Mouse (Mus musculus): Measurements from ENCODE around the gene Mfsd14a.

Mfsd14a gene

DNA sequence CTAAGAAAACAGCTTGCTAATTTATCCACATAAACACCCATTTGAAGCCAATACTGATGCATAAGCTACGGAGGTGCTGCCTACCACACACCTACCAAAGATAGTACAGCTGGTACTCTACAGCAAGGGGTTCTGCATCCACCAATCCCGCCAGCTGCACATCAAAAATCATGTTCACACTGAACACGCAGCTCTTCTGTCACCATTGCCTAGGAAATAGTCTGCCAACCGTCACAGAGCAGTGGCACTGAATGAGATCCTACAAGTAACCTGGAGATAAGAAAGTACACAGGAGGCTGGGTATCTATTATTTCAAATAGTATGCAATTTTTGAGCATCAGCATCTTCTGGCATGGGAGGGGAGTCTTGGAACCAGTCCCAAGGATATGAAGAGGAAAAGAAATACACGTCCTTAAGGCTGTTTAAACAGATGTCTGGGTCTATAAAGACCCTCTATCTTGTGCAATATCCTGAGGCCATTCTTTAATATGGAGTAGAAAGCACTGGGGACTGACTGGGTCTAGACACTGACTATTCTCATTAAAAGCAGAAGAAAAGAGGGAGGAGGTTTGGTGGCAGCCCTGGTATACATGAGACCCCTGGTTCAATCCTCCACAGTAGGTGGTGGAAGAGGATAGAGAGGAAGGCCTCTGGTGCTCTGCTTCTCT, 9.1 kb downstream of the Mfsd14a start:
- no peak for DNase-seq (ENCODE audit: low spot score in 2 of 2)

DNA sequence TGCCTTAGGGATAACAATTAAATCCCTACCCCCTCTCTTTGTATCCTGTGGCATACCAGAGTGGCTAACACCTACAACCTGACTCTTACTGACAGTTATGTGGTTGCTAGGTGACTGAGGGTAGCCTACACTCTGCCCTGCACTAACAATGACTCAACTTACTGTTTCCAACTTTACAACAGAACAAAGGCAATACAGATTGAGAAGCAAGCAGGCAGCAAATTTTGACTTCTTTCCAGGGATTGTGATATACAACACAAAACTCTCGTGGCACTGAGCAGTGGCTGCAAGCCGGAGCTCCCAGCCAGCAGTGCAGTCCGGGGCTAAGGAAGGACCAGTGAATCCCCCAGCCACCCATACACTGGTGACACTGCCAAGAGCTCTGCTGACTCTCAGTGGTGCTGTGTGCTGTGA, 10.4 kb downstream of the Mfsd14a start:
- DNase-seq (ENCODE audit: low spot score in 2 of 2) = no peak

DNA sequence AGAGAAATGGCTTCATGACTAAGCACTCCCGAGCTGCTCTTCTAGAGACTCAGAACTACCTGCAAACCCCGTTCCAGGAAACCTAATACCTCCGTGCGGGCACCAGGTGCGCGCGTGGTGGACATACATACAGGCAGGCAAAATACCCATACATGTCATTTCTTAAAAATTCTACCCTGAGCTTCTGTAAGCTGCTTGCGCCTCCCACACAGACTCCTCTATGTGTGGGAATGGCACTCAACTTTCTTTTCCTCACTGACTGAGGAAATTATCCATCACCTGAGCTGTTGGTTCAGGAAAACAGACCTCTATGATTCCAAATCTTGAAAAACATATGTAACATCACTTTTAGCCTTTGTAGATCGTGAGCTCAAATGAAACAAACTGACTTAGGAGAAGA, 11.8 kb downstream of the Mfsd14a start:
- no peak for DNase-seq (ENCODE audit: low spot score in 2 of 2)

GRCm38 (mm10) chr3:116648805-116649204, 13.7 kb downstream of the Mfsd14a start:
- DNase-seq (ENCODE audit: low spot score in 2 of 2) = no peak

DNA sequence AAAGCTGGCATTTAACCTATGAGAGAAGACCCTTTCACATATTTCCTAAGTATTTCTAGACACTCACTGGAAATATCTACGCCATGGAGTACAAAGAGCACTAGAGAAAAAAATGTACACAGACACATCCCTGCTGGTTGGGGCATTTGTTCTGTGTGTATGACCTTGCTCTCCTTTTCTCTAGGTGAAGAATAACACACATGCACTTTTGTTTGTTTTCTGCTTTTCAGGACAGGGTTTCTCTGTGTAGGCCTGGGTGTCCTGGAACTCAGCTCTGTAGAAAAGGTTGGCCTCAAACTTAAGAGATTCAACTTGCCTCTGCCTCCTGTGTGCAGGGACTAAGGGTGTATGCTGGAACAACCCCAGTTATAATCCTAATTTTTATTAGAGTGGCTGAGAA, 16.1 kb downstream of the Mfsd14a start:
- DNase-seq (ENCODE audit: low spot score in 2 of 2) = no peak

- DNase-seq (ENCODE audit: low spot score in 2 of 2) = no peak
Observed at GRCm38 (mm10) chr3:116642373-116642772, 20.1 kb downstream of the Mfsd14a start.

- no peak for DNase-seq (ENCODE audit: low spot score in 2 of 2)
Observed at GRCm38 (mm10) chr3:116641811-116642371, 20.6 kb downstream of the Mfsd14a start.

- no peak for DNase-seq (ENCODE audit: low spot score in 2 of 2)
Observed at GRCm38 (mm10) chr3:116640024-116640423, 22.5 kb downstream of the Mfsd14a start.

GRCm38 (mm10) chr3:116638572-116638971, 23.9 kb downstream of the Mfsd14a start:
- DNase-seq (ENCODE audit: low spot score in 2 of 2) = no peak

DNA sequence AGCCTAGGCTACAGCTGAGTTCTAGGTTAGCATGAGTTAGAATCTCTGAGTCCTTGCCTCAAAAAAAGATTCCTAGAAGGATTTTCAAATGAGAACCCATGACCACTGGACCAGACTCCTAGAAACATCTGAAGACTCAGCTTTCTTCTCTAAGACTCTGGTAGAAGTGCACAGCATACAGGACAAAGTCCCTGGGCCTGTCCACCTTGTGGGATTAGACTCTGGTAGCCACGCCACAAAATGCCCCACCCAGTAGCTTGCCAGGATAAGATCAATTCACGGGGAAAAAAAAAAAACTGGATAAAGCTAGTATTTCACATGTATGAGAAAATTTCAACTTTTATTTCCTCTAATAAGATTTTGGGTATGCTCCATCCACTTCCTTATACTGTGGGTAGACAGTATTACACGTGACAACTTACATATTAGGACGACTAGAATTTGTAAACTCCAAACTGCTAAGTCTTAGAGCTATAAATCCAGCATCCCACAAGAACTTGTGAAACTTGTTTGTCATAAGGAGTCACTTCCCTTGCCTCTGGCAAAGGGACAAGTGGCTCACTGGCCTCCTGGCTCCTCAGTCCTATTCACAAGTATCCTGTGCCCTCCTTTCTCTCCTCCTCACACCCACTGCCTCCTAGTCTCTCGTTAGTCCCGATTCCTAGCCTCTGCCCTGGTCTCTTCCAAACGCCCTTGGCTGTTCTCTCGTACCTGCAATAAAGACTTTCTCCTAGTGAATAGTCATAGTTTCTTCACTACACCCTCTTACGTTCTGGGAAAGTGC, 24.6 kb downstream of the Mfsd14a start:
- DNase-seq (ENCODE audit: low spot score in 2 of 2) = no peak

- DNase-seq (ENCODE audit: low spot score in 2 of 2) = no peak
Observed at GRCm38 (mm10) chr3:116635799-116636198, 26.7 kb downstream of the Mfsd14a start.

GRCm38 (mm10) chr3:116634853-116635252, 27.6 kb downstream of the Mfsd14a start:
- DNase-seq (ENCODE audit: low spot score in 2 of 2) = no peak

DNA sequence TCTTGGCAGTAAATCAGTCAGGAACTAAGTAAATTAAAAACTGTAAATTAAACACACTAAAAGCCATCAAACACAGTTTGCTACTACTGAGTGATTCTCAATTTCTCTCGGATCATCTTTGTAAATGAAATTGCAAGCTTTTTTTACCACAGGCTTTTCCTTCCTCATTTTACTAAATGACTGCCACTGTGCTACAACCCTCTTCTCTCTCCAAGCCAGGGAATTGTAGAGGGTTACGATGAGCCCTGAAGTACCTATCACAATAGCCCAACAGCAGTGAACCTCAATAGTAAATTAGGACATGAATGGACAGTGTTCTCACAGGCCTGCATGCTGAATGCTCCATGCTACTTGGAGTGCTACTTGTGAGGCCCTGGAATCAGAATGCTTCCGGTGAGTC, 28.4 kb downstream of the Mfsd14a start:
- no peak for DNase-seq (ENCODE audit: low spot score in 2 of 2)

DNA sequence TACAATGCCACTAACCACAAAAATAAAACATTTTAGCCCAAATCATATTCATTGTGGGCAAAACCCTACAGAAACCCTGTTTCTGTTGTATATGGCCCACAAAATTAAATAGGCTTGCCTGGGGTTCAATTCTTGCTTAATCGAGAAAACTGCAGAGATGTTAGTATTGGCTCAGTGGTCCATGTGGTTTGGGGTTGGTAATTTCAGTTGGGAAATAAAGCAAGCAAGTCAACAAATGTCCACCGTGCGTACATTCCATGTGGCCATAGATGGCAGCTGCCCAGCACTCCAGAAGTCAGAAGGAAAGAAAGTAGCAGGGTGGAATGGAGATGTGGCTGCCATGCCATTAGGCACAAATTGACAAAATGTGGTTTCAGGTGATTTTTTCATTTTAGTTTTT, 29.5 kb downstream of the Mfsd14a start:
- no peak for DNase-seq (ENCODE audit: low spot score in 2 of 2)

GRCm38 (mm10) chr3:116631459-116631858, 31.0 kb downstream of the Mfsd14a start:
- DNase-seq (ENCODE audit: low spot score in 2 of 2) = no peak

DNA sequence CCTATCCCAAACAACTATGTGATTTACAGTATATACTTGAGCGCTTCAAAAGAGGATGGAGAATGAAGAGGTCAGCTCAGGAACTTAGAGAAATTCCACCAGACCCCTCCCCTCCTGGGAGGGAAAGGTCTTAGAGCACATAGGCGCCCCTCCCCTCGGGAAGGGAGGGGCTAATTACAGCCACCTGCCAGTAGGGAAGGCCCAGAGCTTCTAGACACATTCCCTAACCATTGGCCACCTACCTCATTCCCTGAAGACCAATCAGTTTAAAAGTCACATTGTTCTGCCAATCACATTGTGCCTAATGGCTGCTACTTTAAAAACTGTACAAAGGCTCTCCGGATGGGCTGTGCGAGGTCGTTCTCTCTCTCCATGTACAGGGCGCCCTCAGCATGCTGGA, 39.8 kb downstream of the Mfsd14a start:
- DNase-seq (ENCODE audit: low spot score in 2 of 2) = no peak

DNA sequence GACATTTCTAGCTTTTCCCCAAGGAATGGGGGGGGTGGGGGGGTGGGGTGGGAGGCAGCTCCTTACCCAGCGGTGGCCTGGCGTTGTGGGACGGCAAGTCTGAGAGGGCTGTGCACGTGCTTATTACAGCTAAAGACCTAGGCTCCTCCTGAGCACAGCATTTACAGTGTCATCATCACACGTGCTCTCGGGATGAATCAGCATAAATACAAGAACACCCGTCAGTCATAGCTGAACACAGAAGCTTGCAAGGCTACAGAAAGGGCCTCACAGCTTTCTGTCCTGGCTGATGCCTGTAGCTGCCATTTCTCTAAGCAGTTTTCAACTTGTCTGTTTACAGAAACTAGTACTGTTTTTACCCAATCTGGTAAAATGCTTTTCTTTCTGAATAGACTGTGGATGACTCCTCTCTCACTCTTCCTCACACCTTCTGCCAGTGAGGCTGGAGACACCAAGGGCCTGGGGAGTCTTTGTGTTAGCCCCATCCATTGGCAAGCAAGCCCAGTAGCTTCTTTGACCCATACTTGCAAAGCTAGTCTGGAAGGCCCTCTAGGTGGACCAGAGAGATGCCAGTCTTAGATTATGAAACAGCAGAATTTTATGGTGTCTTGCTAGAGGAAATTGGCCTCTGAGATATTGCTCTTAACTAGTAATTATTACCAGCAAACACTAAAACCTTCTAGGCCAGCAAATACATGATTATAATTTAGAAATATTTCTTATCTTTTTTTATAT, 41.7 kb downstream of the Mfsd14a start:
- no peak for DNase-seq (ENCODE audit: low spot score in 2 of 2)

DNA sequence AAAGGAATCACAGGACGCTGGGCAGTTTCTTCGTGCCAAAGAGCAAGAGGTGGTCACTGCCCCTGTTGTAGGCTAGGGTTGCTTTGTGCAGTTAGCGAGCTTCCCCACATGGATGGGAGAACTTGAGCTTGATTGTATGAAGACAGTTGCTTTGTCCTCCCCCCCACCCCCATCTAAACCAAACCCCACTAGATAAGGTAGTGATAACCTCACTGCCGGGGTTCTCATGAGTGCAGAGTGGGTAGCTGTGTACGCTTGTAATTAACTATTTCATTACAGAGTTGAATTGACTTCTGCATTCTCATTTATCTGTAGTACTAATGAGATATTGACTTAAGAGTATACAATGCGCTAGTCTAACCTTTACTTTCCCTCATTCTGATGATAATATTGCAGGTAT, 43.6 kb downstream of the Mfsd14a start:
- no peak for DNase-seq (ENCODE audit: low spot score in 2 of 2)

DNA sequence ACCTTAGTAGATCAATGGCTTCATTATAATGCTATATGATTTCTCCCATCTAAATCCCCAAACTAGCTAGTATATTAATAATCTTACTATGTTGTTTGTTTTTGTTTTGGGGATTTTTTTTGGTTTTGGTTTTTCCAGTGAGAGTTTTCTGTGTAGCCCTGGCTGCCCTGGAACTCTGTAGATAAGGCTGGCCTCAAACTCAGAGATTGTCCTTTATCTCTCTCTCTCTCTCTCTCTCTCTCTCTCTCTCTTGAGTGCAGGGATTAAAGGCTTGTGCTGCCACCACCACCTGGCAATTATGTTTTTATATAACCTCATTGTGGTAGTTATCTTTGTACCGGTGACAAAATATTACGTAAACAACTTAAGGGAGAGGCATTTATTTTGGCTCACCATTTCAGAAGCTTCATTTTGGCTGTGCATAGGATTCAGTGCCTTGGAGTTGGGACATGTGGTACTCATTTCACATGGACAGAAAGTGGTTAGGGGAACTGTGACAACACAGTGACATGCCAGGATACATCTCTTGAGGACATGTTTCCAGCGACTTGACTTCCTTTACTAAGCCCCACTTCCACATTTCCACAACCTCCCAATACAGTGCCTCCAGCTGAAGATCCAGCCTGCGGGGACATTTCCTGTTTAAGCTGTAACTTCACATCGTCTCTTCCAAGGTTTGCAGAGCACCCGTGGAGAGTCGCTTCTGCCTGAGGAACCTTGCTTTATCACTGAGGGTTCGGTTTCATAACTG, 47.0 kb downstream of the Mfsd14a start:
- DNase-seq (ENCODE audit: low spot score in 2 of 2) = no peak

DNA sequence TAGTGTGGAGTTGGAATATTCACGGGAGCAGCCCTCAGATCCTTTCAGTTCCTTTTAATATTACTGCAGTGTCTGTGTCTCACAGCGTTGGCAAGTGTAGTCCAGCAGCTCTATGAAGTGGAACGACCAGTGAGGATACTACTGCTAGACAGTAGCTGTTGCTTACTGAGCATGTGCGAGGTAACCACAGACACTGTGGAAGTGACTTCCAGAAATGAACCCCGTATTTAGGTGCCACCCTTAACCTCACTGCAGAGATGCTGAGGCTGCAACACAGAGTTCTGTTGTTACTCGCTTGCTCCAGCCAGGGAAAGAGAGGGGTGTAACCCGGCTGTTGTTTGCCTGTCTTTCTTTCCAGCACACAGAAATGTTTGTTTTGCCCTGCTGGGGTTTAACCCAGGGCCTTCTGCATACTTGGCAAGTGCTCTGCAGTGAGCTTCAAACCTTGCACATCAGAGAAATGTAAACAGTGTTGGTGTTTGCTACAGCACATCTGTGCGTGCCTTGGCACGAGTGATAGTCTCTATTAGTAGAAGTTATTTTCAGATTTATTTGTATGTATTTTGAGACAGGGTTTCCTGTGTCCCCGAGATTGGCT, 48.1 kb downstream of the Mfsd14a start, which contains the start of gene Trmt13:
Gene Trmt13 (minus strand): TSS at position 293 of the 598 bp plus-strand sequence.
- DNase-seq (ENCODE audit: low spot score in 2 of 2) = peak in 1 of 2 experiments; percentile 38

DNA sequence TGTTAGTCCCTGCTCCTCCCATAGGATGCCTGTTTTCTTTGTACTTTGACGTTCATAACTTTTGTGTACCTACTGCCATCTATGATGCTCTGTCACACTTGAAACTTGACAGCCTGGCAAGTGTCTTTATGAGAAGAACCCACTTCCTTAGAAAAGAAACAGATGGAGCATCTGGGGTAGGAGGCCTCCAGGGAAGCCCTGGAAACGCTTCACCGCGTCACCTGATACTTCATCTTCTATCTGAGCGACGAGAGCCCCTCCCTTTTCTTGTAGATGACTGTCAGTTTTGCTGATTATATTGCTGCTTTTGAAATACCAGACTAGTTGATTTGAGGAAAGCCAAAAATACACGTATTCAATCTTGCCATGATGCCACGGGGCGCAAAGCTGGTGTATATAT, 57.9 kb downstream of the Mfsd14a start:
- DNase-seq (ENCODE audit: low spot score in 2 of 2) = no peak

Data from left cerebral cortex, adult 9 months (tissue).